Mouse (Mus musculus): Measurements from ENCODE around the gene Mcam. TPM values are rescaled to one million over a fixed set of nuclear protein-coding genes. Genes with fewer than 3 reads are reported as not detected.

The Mcam gene
- polyA plus RNA-seq, 1 experiment from 2014 or later = 12.9 TPM

- Histone ChIP-seq H3K27ac (ENCODE audit: low read depth, low read length) (no peak overlapping the region), H3K9me3 (ENCODE audit: control insufficient read depth, low read length) (no peaks in the 10 kb centered on the region), H3K4me2 (ENCODE audit: low read depth, low read length, severe bottlenecking) (no peak overlapping the region), H3K9ac (ENCODE audit: low read length) (no peak overlapping the region), H3K36me3 (ENCODE audit: control insufficient read depth, insufficient read depth, low read length) (no peaks in the 10 kb centered on the region; the same call in 1 of the 2 replicates), H3K4me1 (replicated peaks; ENCODE audit: control insufficient read depth, insufficient read depth, low read length) (no peaks in the 10 kb centered on the region), H3K4me3 (ENCODE audit: low read depth, low read length) (no peak overlapping the region), H3K27me3 (ENCODE audit: control insufficient read depth, insufficient read depth, low read length) (no peaks in the 10 kb centered on the region)
- no peak for DNase-seq (ENCODE audit: low spot score)
- 96% methylated on average over 3 of the region's 3 CpGs for whole genome bisulfite sequencing
- ATAC-seq (replicated peaks; ENCODE audit: low FRiP score) = no peak
Observed at GRCm38 (mm10) chr9:44182260-44182659, 48.0 kb downstream of the Mcam start.

GRCm38 (mm10) chr9:44188223-44188622 lies 54.0 kb downstream of the Mcam start:
- no peak for DNase-seq (ENCODE audit: low spot score)
- no peaks in the 10 kb centered on the region for H3K36me3 ChIP-seq (ENCODE audit: control insufficient read depth, insufficient read depth, low read length)
- no peak overlapping the region for H3K27ac ChIP-seq (ENCODE audit: low read depth, low read length)
- WGBS = 77% methylated on average over 12 of the region's 12 CpGs
- H3K4me3 ChIP-seq (ENCODE audit: low read depth, low read length) = no peak overlapping the region
- H3K27me3 ChIP-seq (ENCODE audit: control insufficient read depth, insufficient read depth, low read length) = no peaks in the 10 kb centered on the region
- H3K4me1 ChIP-seq (replicated peaks; ENCODE audit: control insufficient read depth, insufficient read depth, low read length) = no peaks in the 10 kb centered on the region
- no peak for ATAC-seq (replicated peaks; ENCODE audit: low FRiP score)
- no peak overlapping the region for H3K4me2 ChIP-seq (ENCODE audit: low read depth, low read length, severe bottlenecking)
- no peaks in the 10 kb centered on the region for H3K9me3 ChIP-seq (ENCODE audit: control insufficient read depth, low read length)
- H3K9ac ChIP-seq (ENCODE audit: low read length) = no peak overlapping the region

- Histone ChIP-seq H3K27ac (ENCODE audit: low read depth, low read length) (no peak overlapping the region), H3K36me3 (ENCODE audit: control insufficient read depth, insufficient read depth, low read length) (no peaks in the 10 kb centered on the region), H3K4me3 (ENCODE audit: low read depth, low read length) (no peak overlapping the region), H3K9me3 (ENCODE audit: control insufficient read depth, low read length) (no peaks in the 10 kb centered on the region), H3K27me3 (ENCODE audit: control insufficient read depth, insufficient read depth, low read length) (no peaks in the 10 kb centered on the region), H3K4me1 (replicated peaks; ENCODE audit: control insufficient read depth, insufficient read depth, low read length) (no peaks in the 10 kb centered on the region), H3K4me2 (ENCODE audit: low read depth, low read length, severe bottlenecking) (no peak overlapping the region), H3K9ac (ENCODE audit: low read length) (no peak overlapping the region)
- WGBS = 69% methylated on average over 3 of the region's 3 CpGs
- ATAC-seq (replicated peaks; ENCODE audit: low FRiP score) = no peak
- DNase-seq (ENCODE audit: low spot score) = no peak
Observed at GRCm38 (mm10) chr9:44191166-44191565, 56.9 kb downstream of the Mcam start.

GRCm38 (mm10) chr9:44192312-44192711 lies 58.0 kb downstream of the Mcam start:
- H3K4me2 ChIP-seq (ENCODE audit: low read depth, low read length, severe bottlenecking) = no peak overlapping the region
- H3K9ac ChIP-seq (ENCODE audit: low read length) = no peak overlapping the region
- H3K4me3 ChIP-seq (ENCODE audit: low read depth, low read length) = no peak overlapping the region
- ATAC-seq (replicated peaks; ENCODE audit: low FRiP score) (no peak), DNase-seq (ENCODE audit: low spot score) (no peak)
- H3K4me1 ChIP-seq (replicated peaks; ENCODE audit: control insufficient read depth, insufficient read depth, low read length) = no peaks in the 10 kb centered on the region
- no peaks in the 10 kb centered on the region for H3K9me3 ChIP-seq (ENCODE audit: control insufficient read depth, low read length)
- no peaks in the 10 kb centered on the region for H3K36me3 ChIP-seq (ENCODE audit: control insufficient read depth, insufficient read depth, low read length)
- H3K27ac ChIP-seq (ENCODE audit: low read depth, low read length) = no peak overlapping the region
- 94% methylated on average over 3 of the region's 3 CpGs for WGBS
- no peaks in the 10 kb centered on the region for H3K27me3 ChIP-seq (ENCODE audit: control insufficient read depth, insufficient read depth, low read length)

Other genes with a start within 250 kb of the Mcam start
- gene Thy1, start 91.1 kb upstream of the Mcam start, polyA plus RNA-seq (2014; fragmentation: Nextera tagmentation; extraction: Ambion mirVana) = not detected in 2 replicates
- gene Usp2, start 67.4 kb upstream of the Mcam start, polyA plus RNA-seq (2014; fragmentation: Nextera tagmentation; extraction: Ambion mirVana) = 8.9 and 12.7 TPM in 2 replicates
- gene Mfrp, start 32.7 kb upstream of the Mcam start, polyA plus RNA-seq (2014; fragmentation: Nextera tagmentation; extraction: Ambion mirVana) = 0.11 TPM in 1 of 2 replicates, not detected in the other
- gene C1qtnf5, start 27.2 kb upstream of the Mcam start, polyA plus RNA-seq (2014; fragmentation: Nextera tagmentation; extraction: Ambion mirVana) = 0.47 and 0.79 TPM in 2 replicates
- gene Gm49380, start 21.0 kb upstream of the Mcam start, polyA plus RNA-seq (2014; fragmentation: Nextera tagmentation; extraction: Ambion mirVana) = 0.97 TPM in 1 of 2 replicates, not detected in the other
- gene Rnf26, start 21.0 kb upstream of the Mcam start, polyA plus RNA-seq (2014; fragmentation: Nextera tagmentation; extraction: Ambion mirVana) = 82.3 and 85.2 TPM in 2 replicates
- 25.9 and 26.2 TPM in 2 replicates for gene Cbl, start 99.6 kb downstream of the Mcam start, polyA plus RNA-seq (2014; fragmentation: Nextera tagmentation; extraction: Ambion mirVana)
- gene Ccdc153, start 106.2 kb downstream of the Mcam start, polyA plus RNA-seq (2014; fragmentation: Nextera tagmentation; extraction: Ambion mirVana) = not detected in 2 replicates
- gene Pdzd3, start 117.0 kb downstream of the Mcam start, polyA plus RNA-seq (2014; fragmentation: Nextera tagmentation; extraction: Ambion mirVana) = 0.16 TPM in 2 replicates
- gene Nlrx1, start 134.1 kb downstream of the Mcam start, polyA plus RNA-seq (2014; fragmentation: Nextera tagmentation; extraction: Ambion mirVana) = 3.2 and 3.6 TPM in 2 replicates
- 6.7 and 9.6 TPM in 2 replicates for gene Abcg4, start 154.1 kb downstream of the Mcam start, polyA plus RNA-seq (2014; fragmentation: Nextera tagmentation; extraction: Ambion mirVana)
- gene Hinfp, start 171.2 kb downstream of the Mcam start, polyA plus RNA-seq (2014; fragmentation: Nextera tagmentation; extraction: Ambion mirVana) = 25.8 and 27.4 TPM in 2 replicates
- 12.2 and 13.7 TPM in 2 replicates for gene C2cd2l, start 185.8 kb downstream of the Mcam start, polyA plus RNA-seq (2014; fragmentation: Nextera tagmentation; extraction: Ambion mirVana)
- gene Dpagt1, start 191.6 kb downstream of the Mcam start, polyA plus RNA-seq (2014; fragmentation: Nextera tagmentation; extraction: Ambion mirVana) = 47.7 and 49.1 TPM in 2 replicates
- 463 and 498 TPM in 2 replicates for gene H2afx, start 200.2 kb downstream of the Mcam start, polyA plus RNA-seq (2014; fragmentation: Nextera tagmentation; extraction: Ambion mirVana)
- 155 and 166 TPM in 2 replicates for gene Hmbs, start 209.8 kb downstream of the Mcam start, polyA plus RNA-seq (2014; fragmentation: Nextera tagmentation; extraction: Ambion mirVana)
- gene Vps11, start 227.2 kb downstream of the Mcam start, polyA plus RNA-seq (2014; fragmentation: Nextera tagmentation; extraction: Ambion mirVana) = 32.2 and 35.7 TPM in 2 replicates
- gene Hyou1, start 245.0 kb downstream of the Mcam start, polyA plus RNA-seq (2014; fragmentation: Nextera tagmentation; extraction: Ambion mirVana) = 32.5 and 35.2 TPM in 2 replicates